Mouse (Mus musculus): ENCODE data around the gene Gm20388.

GRCm38 (mm10) chr8:120037199-120037598 is 126.6 kb downstream of the Gm20388 start:
- no peak for TF ChIP-seq CTCF (IDR thresholded peaks at IDR 0.05; ENCODE audit: extremely low read depth, insufficient read depth, low read length)
- no peak for TF ChIP-seq POLR2A (IDR thresholded peaks at IDR 0.05; ENCODE audit: extremely low read depth, insufficient read depth, low read length)

All from cortical plate, adult 2 months (tissue).